Mouse (Mus musculus) kidney, embryonic 16.5 days (tissue): ENCODE results near the gene Uncx. TPM values are rescaled to one million over a fixed set of nuclear protein-coding genes. Genes with fewer than 3 reads are reported as not detected.

ENCODE experiments used
- ATAC-seq: fragments of 200-750 bp; cut with Nextera tagmentation; 2 replicates; pipeline ENCODE4 v1.8.0; 2017; ENCODE audit warnings: moderate TSS enrichment; ENCODE audit not compliant: low FRiP score, low TSS enrichment
- H3K27ac ChIP-seq: fragments of 300-500 bp; sonication (generic); 2 replicates; pipeline ENCODE4 v1.5.1; 2014; ENCODE audit warnings: low read length
- H3K27me3 ChIP-seq: fragments of 300-500 bp; sonication (generic); 2 replicates; pipeline ENCODE4 v1.6.1; 2014; ENCODE audit warnings: low read length, control low read depth, mixed read lengths; ENCODE audit not compliant: insufficient read depth
- H3K36me3 ChIP-seq: fragments of 300-500 bp; sonication (generic); 2 replicates; pipeline ENCODE4 v1.6.1; 2014; ENCODE audit warnings: low read length, control low read depth, mixed read lengths; ENCODE audit not compliant: insufficient read depth
- H3K4me1 ChIP-seq: fragments of 300-500 bp; sonication (generic); 2 replicates; pipeline ENCODE4 v1.6.1; 2014; ENCODE audit warnings: low read length, control low read depth, mixed read lengths; ENCODE audit not compliant: insufficient read depth
- H3K4me2 ChIP-seq: fragments of 300-500 bp; sonication (generic); replicated peaks from 2 replicates; pipeline ENCODE4 v1.6.1; 2014; ENCODE audit warnings: low read depth, low read length
- H3K4me3 ChIP-seq: fragments of 300-500 bp; sonication (generic); 2 replicates; pipeline ENCODE4 v1.5.1; 2014; ENCODE audit warnings: mild to moderate bottlenecking, low read length
- H3K9ac ChIP-seq: fragments of 300-500 bp; sonication (generic); replicated peaks from 2 replicates; pipeline ENCODE4 v1.6.1; 2014; ENCODE audit warnings: low read length
- H3K9me3 ChIP-seq: fragments of 300-500 bp; sonication (generic); 2 replicates; pipeline ENCODE4 v1.6.1; 2016; ENCODE audit warnings: low read length, control low read depth
- WGBS: fragments of 180-500 bp; shearing (Covaris S2); extraction: QIAGEN DNeasy Blood & Tissue Kit; methylation state at CpG from one replicate; pipeline ENCODE4 v1.1.7; 2014; 5-methylcytosine and 5-hydroxymethylcytosine counted together
- polyA plus RNA-seq: library from polyadenylated mRNA; unstranded; fragments of >200 nt; fragmentation: Nextera tagmentation; extraction: Ambion mirVana; gene quantifications from 2 replicates; pipeline ENCODE4 v1.2.1, GENCODE M21; 2015

Uncx gene
- polyA plus RNA-seq, 1 experiment from 2014 or later = 52.8 TPM

GRCm38 (mm10) chr5:139546771-139547420 lies 3.6 kb downstream of the Uncx start:
- Histone ChIP-seq H3K9me3 (no peaks in the 10 kb centered on the region), H3K4me2 (peak overlapping the region; percentile 58), H3K4me3 (peak overlapping the region; percentile 60), H3K9ac (peak overlapping the region; percentile 80), H3K36me3 (no peaks in the 10 kb centered on the region), H3K27ac (peak overlapping the region; percentile 84), H3K4me1 (peaks cover 11% of the 10 kb centered on the region; the same call in 1 of the 2 replicates), H3K27me3 (peaks cover 89% of the 10 kb centered on the region)
- ATAC-seq = no peak
- WGBS = under 1% methylated on average over 61 of the region's 68 CpGs

GRCm38 (mm10) chr5:139547421-139547931 lies 4.2 kb downstream of the Uncx start:
- H3K27me3 ChIP-seq = peaks cover 90% of the 10 kb centered on the region
- peak overlapping the region; percentile 60 for H3K4me3 ChIP-seq
- no peak for ATAC-seq
- H3K9me3 ChIP-seq = no peaks in the 10 kb centered on the region
- H3K27ac ChIP-seq = peak overlapping the region; percentile 84
- H3K4me1 ChIP-seq = peaks cover 11% of the 10 kb centered on the region; the same call in 1 of the 2 replicates
- whole genome bisulfite sequencing = 1% methylated on average over 41 of the region's 49 CpGs
- peak overlapping the region; percentile 58 for H3K4me2 ChIP-seq
- no peaks in the 10 kb centered on the region for H3K36me3 ChIP-seq
- H3K9ac ChIP-seq = peak overlapping the region; percentile 80

GRCm38 (mm10) chr5:139553446-139554273 lies 10.4 kb downstream of the Uncx start:
- Histone ChIP-seq H3K27ac (peak overlapping the region; percentile 83), H3K4me2 (peak overlapping the region; percentile 48), H3K27me3 (peaks cover 90% of the 10 kb centered on the region), H3K36me3 (no peaks in the 10 kb centered on the region), H3K4me1 (peaks cover 39% of the 10 kb centered on the region), H3K9me3 (no peaks in the 10 kb centered on the region), H3K4me3 (0 out of 2 replicates have a peak overlapping the region, but pooled peaks have one; percentile 21), H3K9ac (no peak overlapping the region; the same call in 1 of the 2 replicates)
- 3% methylated on average over 29 of the region's 29 CpGs for WGBS
- no peak for ATAC-seq

- H3K4me3 ChIP-seq = no peak overlapping the region
- H3K4me1 ChIP-seq = peaks cover 44% of the 10 kb centered on the region
- peak; percentile 32 for ATAC-seq
- no peak overlapping the region for H3K9ac ChIP-seq
- no peaks in the 10 kb centered on the region for H3K9me3 ChIP-seq
- peak overlapping the region; percentile 28 for H3K4me2 ChIP-seq
- peaks cover 89% of the 10 kb centered on the region for H3K27me3 ChIP-seq
- peak overlapping the region; percentile 86 for H3K27ac ChIP-seq
- 2% methylated on average over 27 of the region's 28 CpGs for WGBS
- no peaks in the 10 kb centered on the region for H3K36me3 ChIP-seq
Measured at GRCm38 (mm10) chr5:139554478-139555335, 11.4 kb downstream of the Uncx start.

GRCm38 (mm10) chr5:139555476-139556115 lies 12.3 kb downstream of the Uncx start:
- ATAC-seq = no peak
- Histone ChIP-seq H3K4me3 (no peak overlapping the region), H3K9me3 (no peaks in the 10 kb centered on the region), H3K36me3 (no peaks in the 10 kb centered on the region), H3K4me1 (peaks cover 50% of the 10 kb centered on the region), H3K27me3 (peaks cover 89% of the 10 kb centered on the region), H3K4me2 (no peak overlapping the region; the same call in 1 of the 2 replicates), H3K27ac (peak overlapping the region; percentile 86), H3K9ac (no peak overlapping the region)
- 3% methylated on average over 7 of the region's 7 CpGs for WGBS

- H3K9me3 ChIP-seq = no peaks in the 10 kb centered on the region
- ATAC-seq = no peak
Measured at GRCm38 (mm10) chr5:139556116-139556678, 12.9 kb downstream of the Uncx start.

GRCm38 (mm10) chr5:139557079-139557478 lies 13.8 kb downstream of the Uncx start:
- H3K9ac ChIP-seq = peak overlapping the region; percentile 42; the same call in 1 of the 2 replicates
- no peak for ATAC-seq
- H3K27ac ChIP-seq = peak overlapping the region; percentile 73
- H3K9me3 ChIP-seq = no peaks in the 10 kb centered on the region
- H3K4me1 ChIP-seq = peaks cover 45% of the 10 kb centered on the region
- H3K36me3 ChIP-seq = no peaks in the 10 kb centered on the region
- peaks cover 88% of the 10 kb centered on the region for H3K27me3 ChIP-seq
- 7% methylated on average over 10 of the region's 10 CpGs for WGBS
- no peak overlapping the region for H3K4me3 ChIP-seq
- H3K4me2 ChIP-seq = peak overlapping the region; percentile 44

More at GRCm38 (mm10) chr5:139556116-139556678, 12.9 kb downstream of the Uncx start:
- Histone ChIP-seq H3K4me3 (no peak overlapping the region), H3K4me1 (peaks cover 48% of the 10 kb centered on the region), H3K27ac (peak overlapping the region; percentile 86), H3K4me2 (no peak overlapping the region), H3K9ac (no peak overlapping the region), H3K36me3 (no peaks in the 10 kb centered on the region), H3K27me3 (peaks cover 88% of the 10 kb centered on the region)
- 10% methylated on average over 6 of the region's 6 CpGs for WGBS

GRCm38 (mm10) chr5:139557531-139558467 lies 14.5 kb downstream of the Uncx start:
- Histone ChIP-seq H3K4me3 (peak overlapping the region; percentile 24), H3K4me2 (peak overlapping the region; percentile 44), H3K27ac (peak overlapping the region; percentile 73), H3K4me1 (peaks cover 41% of the 10 kb centered on the region), H3K9ac (peak overlapping the region; percentile 42), H3K9me3 (no peaks in the 10 kb centered on the region), H3K27me3 (peaks cover 82% of the 10 kb centered on the region), H3K36me3 (no peaks in the 10 kb centered on the region)
- 1% methylated on average over 43 of the region's 43 CpGs for WGBS
- peak; percentile 42 for ATAC-seq
